Mouse (Mus musculus) lung, embryonic 14.5 days (tissue): Measurements from ENCODE around the gene Lmod2. TPM values are rescaled to one million over a fixed set of nuclear protein-coding genes. Genes with fewer than 3 reads are reported as not detected.

Source experiments
- ATAC-seq: fragments of 200-750 bp; cut with Nextera tagmentation; 2 replicates; pipeline ENCODE4 v1.8.0; 2017; ENCODE audit warnings: mild to moderate bottlenecking, moderate TSS enrichment, moderate library complexity; ENCODE audit not compliant: insufficient read depth
- DNase-seq: peaks from one replicate; pipeline ENCODE4 v3.0.0-alpha.2; 2015
- H3K27ac ChIP-seq: fragments of 300-500 bp; sonication (generic); 2 replicates; pipeline ENCODE4 v1.5.1; 2014; ENCODE audit warnings: low read depth, mild to moderate bottlenecking, moderate library complexity
- H3K27me3 ChIP-seq: fragments of 300-500 bp; sonication (generic); 2 replicates; pipeline ENCODE4 v1.6.1; 2014; ENCODE audit warnings: low read length, control low read depth; ENCODE audit not compliant: insufficient read depth
- H3K36me3 ChIP-seq: fragments of 300-500 bp; sonication (generic); 2 replicates; pipeline ENCODE4 v1.6.1; 2014; ENCODE audit warnings: control low read depth; ENCODE audit not compliant: insufficient read depth
- H3K4me1 ChIP-seq: fragments of 300-500 bp; sonication (generic); 2 replicates; pipeline ENCODE4 v1.6.1; 2014; ENCODE audit warnings: antibody characterized with exemption, control low read depth; ENCODE audit not compliant: insufficient read depth
- H3K4me2 ChIP-seq: fragments of 300-500 bp; sonication (generic); 2 replicates; pipeline ENCODE4 v1.6.1; 2014; ENCODE audit warnings: mild to moderate bottlenecking
- H3K4me3 ChIP-seq: fragments of 300-500 bp; sonication (generic); 2 replicates; pipeline ENCODE4 v1.5.1; 2014; ENCODE audit warnings: low read depth, low read length
- H3K9ac ChIP-seq: fragments of 300-500 bp; sonication (generic); 2 replicates; pipeline ENCODE4 v1.6.1; 2014
- H3K9me3 ChIP-seq: fragments of 300-500 bp; sonication (generic); 2 replicates; pipeline ENCODE4 v1.6.1; 2016; ENCODE audit warnings: low read depth, low read length, control low read depth
- CTCF ChIP-seq: IDR thresholded peaks from 2 replicates; pipeline ENCODE4 v1.5.1; 2016; ENCODE audit warnings: antibody characterized with exemption, low read depth
- WGBS: fragments of 180-500 bp; shearing (Covaris S2); extraction: QIAGEN DNeasy Blood & Tissue Kit; methylation state at CpG from one replicate; pipeline ENCODE4 v1.1.7; 2014; 5-methylcytosine and 5-hydroxymethylcytosine counted together
- polyA plus RNA-seq: library from polyadenylated mRNA; unstranded; fragments of >200 nt; fragmentation: Nextera tagmentation; extraction: Ambion mirVana; gene quantifications from 2 replicates; pipeline ENCODE4 v1.2.1, GENCODE M21; 2014

The Lmod2 gene
- polyA plus RNA-seq, 1 experiment from 2014 or later = 0.09 TPM

GRCm38 (mm10) chr6:24608129-24608528 lies 10.6 kb downstream of the Lmod2 start:
- H3K27me3 ChIP-seq = no peaks in the 10 kb centered on the region
- H3K9ac ChIP-seq = no peak overlapping the region
- no peak overlapping the region for H3K4me2 ChIP-seq
- DNase-seq (no peak), ATAC-seq (no peak)
- no peaks in the 10 kb centered on the region for H3K9me3 ChIP-seq
- no peak for TF ChIP-seq CTCF
- WGBS = 72% methylated on average over 4 of the region's 4 CpGs
- no peak overlapping the region for H3K4me3 ChIP-seq
- H3K36me3 ChIP-seq = peaks cover 2% of the 10 kb centered on the region; the same call in 1 of the 2 replicates
- H3K27ac ChIP-seq = no peak overlapping the region
- H3K4me1 ChIP-seq = no peaks in the 10 kb centered on the region

GRCm38 (mm10) chr6:24608682-24609081 lies 11.1 kb downstream of the Lmod2 start:
- H3K9me3 ChIP-seq = no peaks in the 10 kb centered on the region
- no peak overlapping the region for H3K9ac ChIP-seq
- peaks cover 8% of the 10 kb centered on the region for H3K36me3 ChIP-seq
- H3K27me3 ChIP-seq = no peaks in the 10 kb centered on the region
- H3K4me1 ChIP-seq = no peaks in the 10 kb centered on the region
- no peak for DNase-seq
- no peak overlapping the region for H3K4me3 ChIP-seq
- no peak overlapping the region for H3K27ac ChIP-seq
- no peak for ATAC-seq
- no peak for TF ChIP-seq CTCF
- H3K4me2 ChIP-seq = no peak overlapping the region
- 81% methylated on average over 3 of the region's 3 CpGs for WGBS

GRCm38 (mm10) chr6:24609531-24609930 lies 12.0 kb downstream of the Lmod2 start:
- Histone ChIP-seq H3K27ac (no peak overlapping the region), H3K27me3 (no peaks in the 10 kb centered on the region), H3K4me2 (no peak overlapping the region), H3K9me3 (no peaks in the 10 kb centered on the region), H3K9ac (no peak overlapping the region), H3K36me3 (peaks cover 16% of the 10 kb centered on the region), H3K4me1 (no peaks in the 10 kb centered on the region), H3K4me3 (no peak overlapping the region)
- no peak for DNase-seq
- 47% methylated on average over 4 of the region's 4 CpGs for WGBS
- TF ChIP-seq CTCF = no peak
- ATAC-seq = no peak

DNA sequence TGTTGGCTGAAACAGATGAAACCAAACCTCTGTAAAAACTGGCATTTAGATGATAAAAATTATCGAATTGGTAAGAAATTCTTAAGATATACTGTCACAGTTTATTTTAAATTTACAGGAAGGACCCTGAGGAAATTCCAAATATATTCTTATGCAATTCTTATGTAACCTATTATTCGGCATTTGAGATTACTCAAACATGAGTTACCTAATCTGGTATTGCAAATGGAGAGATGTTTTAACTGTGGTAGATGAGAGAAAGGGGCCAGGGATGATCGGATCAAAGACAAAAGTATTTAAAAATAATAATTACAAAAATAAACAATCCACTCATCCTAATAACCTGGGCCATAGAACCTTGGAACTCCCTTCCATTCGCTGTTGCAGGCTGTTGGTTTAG lies 12.8 kb downstream of the Lmod2 start:
- Histone ChIP-seq H3K36me3 (peaks cover 25% of the 10 kb centered on the region), H3K27ac (no peak overlapping the region), H3K4me2 (no peak overlapping the region), H3K27me3 (no peaks in the 10 kb centered on the region), H3K4me3 (no peak overlapping the region), H3K9ac (no peak overlapping the region), H3K9me3 (no peaks in the 10 kb centered on the region), H3K4me1 (no peaks in the 10 kb centered on the region)
- 77% methylated on average over 4 of the region's 4 CpGs for WGBS
- TF ChIP-seq CTCF = no peak
- DNase-seq = no peak
- ATAC-seq = no peak

GRCm38 (mm10) chr6:24612074-24612755 lies 14.7 kb downstream of the Lmod2 start:
- Histone ChIP-seq H3K36me3 (peaks cover 42% of the 10 kb centered on the region), H3K4me2 (no peak overlapping the region), H3K4me3 (no peak overlapping the region), H3K9ac (no peak overlapping the region), H3K9me3 (no peaks in the 10 kb centered on the region), H3K4me1 (no peaks in the 10 kb centered on the region), H3K27ac (no peak overlapping the region), H3K27me3 (no peaks in the 10 kb centered on the region)
- DNase-seq = no peak
- 85% methylated on average over 7 of the region's 7 CpGs for WGBS
- no peak for ATAC-seq
- no peak for TF ChIP-seq CTCF

DNA sequence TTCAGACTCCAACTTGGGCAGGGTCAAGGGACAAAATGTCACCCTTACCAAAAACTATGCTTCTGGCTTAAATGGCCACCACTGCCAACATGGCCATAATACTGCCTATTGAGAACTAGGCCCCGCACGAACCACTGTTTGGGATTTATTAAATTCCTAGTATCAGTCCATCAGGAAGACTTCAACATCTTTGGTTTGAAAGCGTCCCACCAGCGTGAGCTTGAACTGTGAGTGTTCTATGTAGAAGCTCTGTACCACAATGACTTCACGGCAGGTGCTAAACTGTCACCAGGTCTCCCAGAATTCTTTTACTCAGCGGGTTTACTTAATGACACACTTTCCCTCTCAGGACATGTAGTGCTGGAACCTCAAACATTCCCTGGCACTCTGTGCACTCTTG lies 15.8 kb downstream of the Lmod2 start:
- H3K9me3 ChIP-seq = no peaks in the 10 kb centered on the region
- no peaks in the 10 kb centered on the region for H3K4me1 ChIP-seq
- H3K4me3 ChIP-seq = no peak overlapping the region
- no peak for ATAC-seq
- TF ChIP-seq CTCF = no peak
- DNase-seq = no peak
- WGBS = 95% methylated on average over 6 of the region's 6 CpGs
- H3K27me3 ChIP-seq = no peaks in the 10 kb centered on the region
- no peak overlapping the region for H3K9ac ChIP-seq
- peaks cover 53% of the 10 kb centered on the region for H3K36me3 ChIP-seq
- no peak overlapping the region for H3K27ac ChIP-seq
- H3K4me2 ChIP-seq = no peak overlapping the region

GRCm38 (mm10) chr6:24613918-24614317 lies 16.4 kb downstream of the Lmod2 start:
- Histone ChIP-seq H3K27ac (no peak overlapping the region), H3K27me3 (no peaks in the 10 kb centered on the region), H3K4me2 (no peak overlapping the region), H3K9me3 (no peaks in the 10 kb centered on the region), H3K4me1 (no peaks in the 10 kb centered on the region), H3K36me3 (peaks cover 54% of the 10 kb centered on the region), H3K4me3 (no peak overlapping the region), H3K9ac (no peak overlapping the region)
- DNase-seq (no peak), ATAC-seq (no peak)
- no peak for TF ChIP-seq CTCF
- 87% methylated on average over 4 of the region's 4 CpGs for WGBS

DNA sequence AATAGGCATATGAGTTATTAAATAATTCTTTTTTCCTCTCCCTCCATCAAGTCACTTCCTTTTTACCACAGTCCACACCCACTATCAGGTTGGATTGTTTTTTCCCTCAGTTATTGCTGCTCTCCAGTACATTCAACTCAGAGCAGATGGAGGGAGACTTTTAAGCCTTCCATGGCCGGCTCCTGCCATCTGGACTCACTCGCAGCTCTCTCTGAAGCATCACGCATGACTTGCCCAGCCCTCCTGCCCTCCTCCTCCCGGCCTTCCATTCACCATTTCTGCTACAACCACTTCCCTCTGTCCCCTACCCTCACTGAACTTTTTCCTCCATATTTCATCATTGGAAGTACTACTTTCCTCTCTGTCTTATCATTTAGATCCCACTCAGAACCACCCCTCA lies 19.2 kb downstream of the Lmod2 start:
- DNase-seq (no peak), ATAC-seq (no peak)
- no peaks in the 10 kb centered on the region for H3K27me3 ChIP-seq
- 80% methylated on average over 4 of the region's 4 CpGs for WGBS
- no peak overlapping the region for H3K9ac ChIP-seq
- peaks cover 60% of the 10 kb centered on the region for H3K36me3 ChIP-seq
- TF ChIP-seq CTCF = no peak
- no peak overlapping the region for H3K4me3 ChIP-seq
- H3K4me1 ChIP-seq = no peaks in the 10 kb centered on the region
- no peak overlapping the region for H3K27ac ChIP-seq
- no peak overlapping the region for H3K4me2 ChIP-seq
- H3K9me3 ChIP-seq = no peaks in the 10 kb centered on the region
